Mouse (Mus musculus): ENCODE results near the gene Oxld1.

- TF ChIP-seq CTCF (IDR thresholded peaks at IDR 0.05; ENCODE audit: extremely low read depth, insufficient read length, insufficient replicate concordance, low read depth, low read length): no peak
- peak; percentile 76 for TF ChIP-seq POLR2A (IDR thresholded peaks at IDR 0.05; ENCODE audit: low read depth, low read length)
Observed at GRCm38 (mm10) chr11:120457772-120458751, at the start of gene Oxld1, which contains the start of gene Ccdc137.
